Mouse (Mus musculus) CD4-positive, CD25-positive, alpha-beta regulatory T cell (primary cell): Measurements from ENCODE around the gene Pofut2. TPM values are rescaled to one million over a fixed set of nuclear protein-coding genes. Genes with fewer than 3 reads are reported as not detected.

Experiments used
- polyA plus RNA-seq: library from polyadenylated mRNA; unstranded; fragments of 100-300 nt; shearing (Covaris generic); gene quantifications from one replicate; pipeline ENCODE4 v1.2.1, GENCODE M21; 2017

The Pofut2 gene
- 44.2 TPM for polyA plus RNA-seq

GRCm38 (mm10) chr10:77258704-77259621 is at the start of gene Pofut2:
Gene Pofut2 (plus strand): TSS chr10:77259218.

Other genes starting within 250 kb of the Pofut2 start
- 49.3 TPM for gene Slc19a1, start 227.0 kb upstream of the Pofut2 start, polyA plus RNA-seq
- 0.17 TPM for gene Col18a1, start 92.7 kb upstream of the Pofut2 start, polyA plus RNA-seq
- 2.2 TPM for gene Adarb1, start 159.1 kb downstream of the Pofut2 start, polyA plus RNA-seq